Mouse (Mus musculus) neural tube, embryonic 12.5 days (tissue): ENCODE results near the gene Clic4. TPM values are rescaled to one million over a fixed set of nuclear protein-coding genes. Genes with fewer than 3 reads are reported as not detected.

Experiments used
- ATAC-seq: fragments of 200-750 bp; cut with Nextera tagmentation; 2 replicates; pipeline ENCODE4 v1.8.0; 2017; ENCODE audit warnings: low read depth, mild to moderate bottlenecking, moderate TSS enrichment, moderate library complexity; ENCODE audit not compliant: low FRiP score
- H3K27ac ChIP-seq: fragments of 300-500 bp; sonication (generic); 2 replicates; pipeline ENCODE4 v1.5.1; 2016
- H3K27me3 ChIP-seq: fragments of 300-500 bp; sonication (generic); replicated peaks from 2 replicates; pipeline ENCODE4 v1.6.1; 2016; ENCODE audit warnings: mild to moderate bottlenecking
- H3K36me3 ChIP-seq: fragments of 300-500 bp; sonication (generic); 2 replicates; pipeline ENCODE4 v1.6.1; 2016; ENCODE audit warnings: mild to moderate bottlenecking
- H3K4me1 ChIP-seq: fragments of 300-500 bp; sonication (generic); 2 replicates; pipeline ENCODE4 v1.6.1; 2016
- H3K4me2 ChIP-seq: fragments of 300-500 bp; sonication (generic); replicated peaks from 2 replicates; pipeline ENCODE4 v1.6.1; 2016; ENCODE audit warnings: mild to moderate bottlenecking
- H3K4me3 ChIP-seq: fragments of 300-500 bp; sonication (generic); 2 replicates; pipeline ENCODE4 v1.5.1; 2016
- H3K9ac ChIP-seq: fragments of 300-500 bp; sonication (generic); 2 replicates; pipeline ENCODE4 v1.6.1; 2016; ENCODE audit warnings: mild to moderate bottlenecking
- H3K9me3 ChIP-seq: fragments of 300-500 bp; sonication (generic); 2 replicates; pipeline ENCODE4 v1.6.1; 2016; ENCODE audit warnings: mild to moderate bottlenecking
- WGBS: fragments of 180-500 bp; shearing (Covaris S2); methylation state at CpG from one replicate; pipeline ENCODE4 v1.1.7; 2016; 5-methylcytosine and 5-hydroxymethylcytosine counted together
- polyA plus RNA-seq: library from polyadenylated mRNA; unstranded; fragments of >200 nt; fragmentation: Nextera tagmentation; extraction: Ambion mirVana; gene quantifications from 2 replicates; pipeline ENCODE4 v1.2.1, GENCODE M21; 2016

Clic4 gene
- polyA plus RNA-seq: 150 and 151 TPM in 2 replicates

DNA sequence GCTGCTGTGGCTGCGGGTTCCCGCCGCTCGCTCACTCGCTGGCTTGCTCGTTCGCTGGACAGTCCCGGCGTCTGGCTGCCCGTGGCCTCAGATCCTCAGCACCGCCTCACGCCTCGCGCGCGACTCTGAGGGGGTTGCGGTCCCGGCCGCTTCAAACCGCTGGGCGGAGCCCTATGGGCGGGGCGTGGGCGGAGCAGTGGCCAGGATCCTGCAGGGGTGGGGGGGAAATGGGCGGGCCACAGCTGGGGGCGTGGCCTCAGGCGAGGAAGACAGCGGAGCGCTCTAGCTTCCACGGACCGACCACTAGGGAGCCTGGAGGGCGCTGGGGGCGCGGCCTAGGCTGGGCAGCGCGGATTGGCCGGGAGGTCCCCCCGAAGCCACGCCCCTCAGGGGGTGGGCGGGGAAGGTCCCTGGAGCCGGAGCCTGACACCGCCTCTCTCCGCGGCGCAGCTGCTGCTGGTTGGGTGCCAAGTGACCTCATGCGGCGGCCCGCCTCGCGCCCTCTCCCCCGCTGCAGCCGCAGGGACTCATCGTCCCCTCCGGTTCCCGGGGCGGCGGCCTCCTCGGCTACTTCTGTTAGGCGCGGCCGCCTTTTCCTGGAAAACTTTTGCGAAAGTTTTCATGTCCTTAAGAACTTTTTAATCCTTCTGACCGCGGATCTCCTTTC, at the start of gene Clic4:
Gene Clic4, minus strand, starts transcription at position 175 of the 667 bp plus-strand sequence.
- under 1% methylated on average over 52 of the region's 64 CpGs for WGBS
- H3K4me1 ChIP-seq: peaks cover 42% of the 10 kb centered on the region
- peak; percentile 98 for ATAC-seq

DNA sequence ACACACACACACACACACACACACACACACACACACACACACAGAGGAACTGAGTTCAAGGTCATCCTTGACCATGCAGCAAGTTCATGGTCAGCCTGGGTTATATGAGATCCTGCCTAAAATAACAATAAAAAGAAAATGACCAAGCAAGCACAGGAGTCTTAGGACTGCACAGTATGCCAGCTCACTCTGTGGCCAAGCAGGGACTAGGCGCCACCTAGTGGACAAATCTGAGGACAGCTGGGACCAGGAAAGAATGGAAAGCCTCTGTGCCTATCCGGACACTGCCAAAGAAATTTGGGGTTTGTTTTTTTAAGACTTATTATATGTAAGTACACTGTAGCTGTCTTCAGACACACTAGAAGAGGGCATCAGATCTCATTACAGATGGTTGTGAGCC, 45.4 kb upstream of the Clic4 start:
- peaks cover 79% of the 10 kb centered on the region for H3K36me3 ChIP-seq
- no peak overlapping the region for H3K27ac ChIP-seq
- no peak overlapping the region for H3K4me3 ChIP-seq
- 27% methylated on average over 2 of the region's 2 CpGs for WGBS
- no peak overlapping the region for H3K9ac ChIP-seq
- H3K4me2 ChIP-seq: no peak overlapping the region
- H3K4me1 ChIP-seq: no peaks in the 10 kb centered on the region
- ATAC-seq: peak; percentile 44; the same call in 1 of the 2 replicates
- H3K9me3 ChIP-seq: no peaks in the 10 kb centered on the region
- no peaks in the 10 kb centered on the region for H3K27me3 ChIP-seq

More for the DNA sequence above, at the start of gene Clic4:
- H3K27me3 ChIP-seq: 0 out of 2 replicates have a peak, but pooled peaks cover 5% of the 10 kb centered on the region
- H3K4me3 ChIP-seq: peak within 1 kb of the TSS; percentile 66
- H3K9ac ChIP-seq: peak within 1 kb of the TSS; percentile 87
- no peaks in the 10 kb centered on the region for H3K36me3 ChIP-seq
- H3K4me2 ChIP-seq: peak within 1 kb of the TSS; percentile 80
- peak within 1 kb of the TSS; percentile 93 for H3K27ac ChIP-seq
- H3K9me3 ChIP-seq: no peaks in the 10 kb centered on the region

DNA sequence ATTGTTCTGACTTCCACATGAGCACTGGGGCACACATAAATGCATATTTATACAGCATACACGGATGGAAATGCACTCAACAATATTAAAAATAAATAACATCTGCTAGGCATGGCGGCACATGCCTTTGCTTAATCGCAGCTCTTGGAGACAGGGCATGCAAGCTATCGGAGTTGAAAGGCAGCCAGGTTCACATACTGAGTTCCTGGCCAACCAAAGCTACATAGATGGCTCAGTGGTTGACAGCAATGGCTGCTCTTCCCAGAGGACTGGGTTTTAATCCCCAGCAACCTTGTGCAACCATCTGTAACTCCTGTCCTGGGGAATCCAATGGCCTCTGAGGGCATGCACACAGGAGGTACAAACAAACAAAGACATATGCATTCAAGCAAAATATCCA, 44.9 kb upstream of the Clic4 start:
- no peaks in the 10 kb centered on the region for H3K9me3 ChIP-seq
- H3K4me1 ChIP-seq: no peaks in the 10 kb centered on the region
- no peak for ATAC-seq
- no peak overlapping the region for H3K9ac ChIP-seq
- no peak overlapping the region for H3K27ac ChIP-seq
- H3K27me3 ChIP-seq: no peaks in the 10 kb centered on the region
- H3K4me3 ChIP-seq: no peak overlapping the region
- no peak overlapping the region for H3K4me2 ChIP-seq
- WGBS: 92% methylated on average over 4 of the region's 4 CpGs
- peaks cover 75% of the 10 kb centered on the region for H3K36me3 ChIP-seq

DNA sequence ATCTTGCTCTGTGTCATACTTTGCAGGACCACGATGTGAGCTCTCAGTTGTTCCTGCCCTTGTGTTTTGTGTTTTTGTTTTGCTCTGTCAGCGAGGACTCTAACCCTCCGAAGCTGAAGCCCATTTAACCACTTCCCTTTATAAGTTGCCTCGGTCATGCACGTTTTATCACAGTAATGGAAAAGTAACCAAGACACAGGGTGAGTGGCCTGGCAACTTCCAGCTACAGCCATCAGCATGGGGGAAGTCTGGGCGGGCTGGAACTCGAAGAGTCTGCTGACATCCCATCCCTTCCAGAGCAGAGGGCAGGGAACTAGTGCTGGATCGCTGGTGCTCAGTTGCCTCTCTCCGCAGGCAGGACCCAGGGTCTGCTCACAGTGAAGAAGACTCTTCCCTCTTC, 42.7 kb upstream of the Clic4 start:
- no peak overlapping the region for H3K27ac ChIP-seq
- H3K9me3 ChIP-seq: no peaks in the 10 kb centered on the region
- no peak for ATAC-seq
- 95% methylated on average over 9 of the region's 9 CpGs for WGBS
- peaks cover 53% of the 10 kb centered on the region for H3K36me3 ChIP-seq
- H3K9ac ChIP-seq: no peak overlapping the region
- no peaks in the 10 kb centered on the region for H3K4me1 ChIP-seq
- H3K27me3 ChIP-seq: no peaks in the 10 kb centered on the region
- no peak overlapping the region for H3K4me3 ChIP-seq
- no peak overlapping the region for H3K4me2 ChIP-seq

DNA sequence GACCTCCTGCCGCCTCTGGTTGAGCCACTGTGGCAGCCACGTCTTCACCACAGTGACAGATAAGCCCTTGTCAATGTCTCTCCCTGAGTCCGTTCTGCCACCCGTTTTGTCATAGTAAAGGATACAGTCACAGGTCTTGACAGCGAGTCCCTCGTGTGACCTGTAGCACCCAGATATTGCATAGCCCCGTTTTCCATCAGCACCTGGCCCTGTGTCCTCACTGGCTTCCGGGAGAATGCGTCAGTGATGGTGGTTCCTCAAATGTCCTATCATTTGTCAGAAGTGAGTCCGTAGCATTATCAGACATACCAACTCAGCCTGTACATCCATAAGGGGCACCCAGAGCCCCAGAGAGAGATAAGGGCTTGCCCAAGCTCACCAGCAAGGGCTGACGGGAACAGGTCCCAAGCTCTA, 41.8 kb upstream of the Clic4 start:
- Histone ChIP-seq H3K4me2 (no peak overlapping the region), H3K9me3 (no peaks in the 10 kb centered on the region), H3K9ac (no peak overlapping the region), H3K4me3 (no peak overlapping the region), H3K27ac (no peak overlapping the region), H3K36me3 (peaks cover 45% of the 10 kb centered on the region), H3K4me1 (no peaks in the 10 kb centered on the region), H3K27me3 (no peaks in the 10 kb centered on the region)
- WGBS: 85% methylated on average over 11 of the region's 11 CpGs
- ATAC-seq: no peak

DNA sequence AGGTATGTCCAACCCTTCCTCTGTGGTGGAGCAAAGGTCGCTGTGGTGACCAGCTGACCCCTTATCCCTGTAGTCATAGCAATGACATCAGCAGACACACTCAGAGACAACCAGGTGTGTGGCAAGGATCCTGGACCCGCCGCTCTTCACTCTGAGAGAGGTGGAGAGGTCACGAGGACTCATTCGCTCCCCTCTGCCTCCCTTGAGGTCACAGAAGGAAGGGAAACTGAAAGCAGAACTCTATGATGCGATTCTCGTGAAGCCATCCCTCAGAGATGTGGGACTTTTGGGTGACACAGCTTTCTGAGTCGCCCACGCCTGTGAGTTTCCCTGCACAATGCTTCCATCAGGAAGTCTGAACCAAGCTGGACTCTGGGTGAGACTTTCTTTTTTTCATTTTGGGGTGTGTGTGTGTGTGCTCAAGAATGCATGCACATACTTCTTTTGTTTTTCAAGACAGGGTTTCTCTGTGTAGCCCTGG, 41.2 kb upstream of the Clic4 start:
- Histone ChIP-seq H3K27ac (no peak overlapping the region), H3K36me3 (peaks cover 38% of the 10 kb centered on the region), H3K9ac (no peak overlapping the region), H3K4me2 (no peak overlapping the region), H3K27me3 (no peaks in the 10 kb centered on the region), H3K4me3 (no peak overlapping the region), H3K4me1 (no peaks in the 10 kb centered on the region), H3K9me3 (no peaks in the 10 kb centered on the region)
- ATAC-seq: no peak
- WGBS: 80% methylated on average over 9 of the region's 9 CpGs

DNA sequence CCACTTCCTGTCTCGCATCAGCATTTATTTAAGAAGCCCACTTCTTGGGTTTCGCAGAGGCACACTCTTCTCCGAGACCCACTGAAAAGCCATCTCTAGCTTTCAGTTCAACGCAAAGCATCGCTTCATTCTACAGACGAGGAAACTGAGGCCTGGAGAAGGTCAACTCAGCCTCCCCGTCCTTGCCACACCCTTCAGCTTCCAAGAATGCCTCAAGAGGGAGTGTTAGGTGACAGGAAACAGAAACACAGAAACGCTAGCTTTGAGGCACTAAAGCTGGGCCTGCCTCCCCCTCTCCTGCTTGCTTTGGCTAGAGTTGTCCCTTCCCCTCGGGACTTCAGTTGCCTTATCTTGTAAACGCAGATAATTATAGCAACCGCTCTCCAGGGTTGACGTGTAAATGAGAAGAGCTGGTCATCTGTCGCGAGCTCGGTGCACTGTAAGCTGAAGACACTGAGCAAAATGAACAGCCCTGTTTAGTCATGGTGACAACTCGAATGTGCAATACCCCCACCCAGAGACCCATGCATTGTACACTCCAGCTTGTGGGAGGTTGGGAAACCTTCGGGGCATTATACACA, 40.6 kb upstream of the Clic4 start:
- Histone ChIP-seq H3K27me3 (no peaks in the 10 kb centered on the region), H3K9ac (no peak overlapping the region), H3K4me1 (no peaks in the 10 kb centered on the region), H3K27ac (no peak overlapping the region), H3K4me2 (no peak overlapping the region), H3K36me3 (peaks cover 32% of the 10 kb centered on the region), H3K9me3 (no peaks in the 10 kb centered on the region), H3K4me3 (no peak overlapping the region)
- no peak for ATAC-seq
- 71% methylated on average over 17 of the region's 17 CpGs for WGBS

DNA sequence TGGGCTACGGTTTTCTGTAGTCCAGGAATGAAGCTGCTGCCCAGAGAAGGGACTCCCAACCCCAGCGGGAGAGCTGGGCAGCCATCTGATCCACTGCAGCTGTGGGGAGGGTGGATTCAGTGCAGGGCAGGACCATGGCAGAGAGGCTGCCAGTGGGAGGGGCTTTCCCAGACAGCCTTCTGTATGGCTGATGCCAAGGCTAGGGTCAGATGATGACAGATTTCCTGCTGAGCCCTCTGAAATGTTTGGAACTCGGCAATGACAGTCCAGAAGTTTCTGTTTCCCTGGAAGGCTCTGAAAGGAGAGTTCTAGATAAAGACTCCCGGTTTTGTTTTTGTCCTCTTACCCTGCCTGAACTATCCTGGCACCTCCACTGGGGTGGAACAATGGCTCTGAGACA, 40.1 kb upstream of the Clic4 start:
- H3K4me2 ChIP-seq: no peak overlapping the region
- H3K36me3 ChIP-seq: peaks cover 32% of the 10 kb centered on the region
- no peak overlapping the region for H3K4me3 ChIP-seq
- no peak overlapping the region for H3K27ac ChIP-seq
- no peak for ATAC-seq
- no peak overlapping the region for H3K9ac ChIP-seq
- H3K27me3 ChIP-seq: no peaks in the 10 kb centered on the region
- H3K4me1 ChIP-seq: no peaks in the 10 kb centered on the region
- no peaks in the 10 kb centered on the region for H3K9me3 ChIP-seq
- WGBS: 54% methylated on average over 4 of the region's 4 CpGs

DNA sequence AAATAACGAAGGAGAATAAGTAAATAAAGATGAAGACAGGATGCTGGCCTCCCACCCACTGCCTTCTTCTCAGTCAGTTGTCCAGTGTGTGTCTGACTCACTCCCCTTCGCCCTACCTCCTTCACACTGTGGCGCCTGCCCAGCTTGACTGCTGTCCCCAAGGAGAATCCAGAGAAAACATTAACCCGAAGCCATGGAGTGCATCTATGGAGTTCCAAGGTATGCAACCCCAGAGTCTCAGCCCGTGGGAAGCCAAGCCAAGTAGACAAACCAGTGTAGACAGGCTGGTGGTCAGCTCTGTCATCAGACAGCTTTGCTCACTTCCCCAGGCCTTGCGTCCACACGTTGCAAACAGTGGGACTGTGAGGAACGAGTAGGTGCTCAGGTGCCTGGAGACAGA, 37.8 kb upstream of the Clic4 start:
- WGBS: 88% methylated on average over 8 of the region's 8 CpGs
- no peaks in the 10 kb centered on the region for H3K27me3 ChIP-seq

DNA sequence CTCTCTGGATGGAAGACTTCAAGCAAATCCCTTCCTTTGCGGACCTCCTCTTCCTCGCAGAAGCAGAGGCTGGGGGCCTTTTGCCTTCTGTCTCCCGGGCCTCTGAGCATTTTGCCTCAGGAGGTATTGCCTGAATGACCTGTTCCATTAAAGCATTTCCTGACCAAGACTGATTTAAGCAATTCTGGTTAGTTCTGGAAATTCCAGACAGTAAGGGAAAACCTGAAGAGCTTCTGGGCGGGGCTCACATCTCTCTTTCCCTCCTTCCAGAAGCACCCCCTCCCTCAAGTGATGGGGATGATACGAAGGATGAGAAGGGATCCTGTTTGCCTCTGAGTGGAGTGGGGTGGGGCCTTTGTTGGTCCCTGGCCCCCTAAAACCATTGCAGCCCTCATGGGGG, 37.1 kb upstream of the Clic4 start:
- Histone ChIP-seq H3K27ac (no peak overlapping the region), H3K4me1 (peaks cover 6% of the 10 kb centered on the region; the same call in 1 of the 2 replicates), H3K9ac (no peak overlapping the region), H3K4me2 (no peak overlapping the region), H3K4me3 (no peak overlapping the region), H3K36me3 (peaks cover 3% of the 10 kb centered on the region), H3K27me3 (no peaks in the 10 kb centered on the region), H3K9me3 (no peaks in the 10 kb centered on the region)
- 67% methylated on average over 5 of the region's 5 CpGs for WGBS
- ATAC-seq: no peak

More for the DNA sequence above, 37.8 kb upstream of the Clic4 start:
- no peak for ATAC-seq
- Histone ChIP-seq H3K36me3 (peaks cover 9% of the 10 kb centered on the region), H3K4me1 (peaks cover 6% of the 10 kb centered on the region; the same call in 1 of the 2 replicates), H3K4me3 (no peak overlapping the region), H3K9me3 (no peaks in the 10 kb centered on the region), H3K4me2 (no peak overlapping the region), H3K9ac (no peak overlapping the region), H3K27ac (no peak overlapping the region)

DNA sequence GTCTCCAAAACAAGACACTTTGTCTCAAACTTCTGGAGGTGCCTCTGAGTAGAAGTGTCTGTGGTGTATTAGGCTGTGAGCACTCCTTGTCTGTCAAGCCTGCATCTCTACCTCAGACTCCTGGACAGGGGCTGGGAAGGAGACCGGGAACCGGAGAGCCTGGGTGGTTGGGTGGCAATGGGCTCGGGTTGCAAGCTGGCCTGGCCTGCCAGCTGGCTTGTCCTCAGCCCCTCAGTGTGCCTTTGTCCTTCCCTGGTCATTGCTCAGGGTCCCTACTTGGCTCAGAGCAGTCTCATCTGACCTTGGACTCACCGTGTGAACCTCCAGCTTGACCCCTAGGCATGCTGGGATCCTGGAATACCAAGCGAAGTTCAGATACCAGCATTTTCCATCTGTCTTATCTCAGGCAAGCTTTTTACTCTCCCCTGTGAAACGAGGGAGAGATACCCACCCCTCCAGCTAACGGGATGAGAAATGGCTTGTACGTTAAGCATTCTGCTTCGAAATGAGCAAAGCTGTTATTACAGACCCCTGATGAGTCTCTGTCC, 36.6 kb upstream of the Clic4 start:
- Histone ChIP-seq H3K9ac (no peak overlapping the region), H3K27me3 (no peaks in the 10 kb centered on the region), H3K4me1 (peaks cover 6% of the 10 kb centered on the region; the same call in 1 of the 2 replicates), H3K36me3 (no peaks in the 10 kb centered on the region), H3K4me2 (no peak overlapping the region), H3K4me3 (no peak overlapping the region), H3K9me3 (no peaks in the 10 kb centered on the region), H3K27ac (no peak overlapping the region)
- WGBS: 66% methylated on average over 9 of the region's 9 CpGs
- ATAC-seq: no peak

DNA sequence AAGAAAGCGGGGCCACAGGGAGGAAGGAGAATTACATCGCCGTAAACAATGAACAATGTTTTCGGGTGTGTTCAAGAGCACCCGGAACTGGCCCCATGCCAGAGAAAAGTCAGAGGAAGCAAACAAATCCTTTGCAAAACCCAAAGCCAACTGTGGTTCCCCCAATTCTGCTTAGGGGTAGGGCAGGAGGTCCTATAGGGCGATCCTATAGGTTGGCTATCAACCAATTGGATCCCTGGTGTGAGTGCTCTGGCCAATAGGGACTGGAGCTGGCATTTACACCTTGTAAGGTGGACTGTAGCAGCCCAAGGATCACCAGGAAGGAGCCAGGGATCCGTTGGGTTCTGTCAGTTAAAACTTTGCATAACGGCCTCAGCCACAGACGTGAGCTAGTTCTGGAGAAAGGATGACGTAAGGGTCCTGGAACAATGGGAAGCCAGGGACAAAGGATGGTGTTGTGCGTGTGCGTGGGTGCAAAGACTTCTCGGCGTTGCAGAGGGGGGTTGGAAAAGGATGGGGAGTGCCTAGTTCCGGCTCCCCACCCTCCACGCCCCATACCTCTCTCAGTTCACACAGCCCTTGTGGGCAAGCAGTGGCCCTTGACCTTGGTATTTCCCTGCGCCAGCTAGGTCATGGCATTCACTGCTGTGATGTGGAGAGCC, 34.5 kb upstream of the Clic4 start:
- peak overlapping the region; percentile 22 for H3K4me2 ChIP-seq
- 0 out of 2 replicates have a peak, but pooled peaks have one; percentile 58 for ATAC-seq
- no peak overlapping the region for H3K27ac ChIP-seq
- H3K4me1 ChIP-seq: peaks cover 6% of the 10 kb centered on the region; the same call in 1 of the 2 replicates
- H3K4me3 ChIP-seq: no peak overlapping the region
- H3K9ac ChIP-seq: no peak overlapping the region
- no peaks in the 10 kb centered on the region for H3K27me3 ChIP-seq
- H3K9me3 ChIP-seq: no peaks in the 10 kb centered on the region
- WGBS: 41% methylated on average over 17 of the region's 17 CpGs
- no peaks in the 10 kb centered on the region for H3K36me3 ChIP-seq
